Mouse (Mus musculus): ENCODE results near the gene Elfn2. TPM values are rescaled to one million over a fixed set of nuclear protein-coding genes. Genes with fewer than 3 reads are reported as not detected.

Elfn2 gene
- polyA plus RNA-seq, 1 experiment from 2014 or later, result 0.06 TPM

GRCm38 (mm10) chr15:78699513-78699912 lies 19.1 kb downstream of the Elfn2 start:
- WGBS, result 58% methylated on average over 3 of the region's 3 CpGs
- Histone ChIP-seq H3K9me3 (ENCODE audit: control insufficient read depth, low read length) (no peaks in the 10 kb centered on the region), H3K4me2 (replicated peaks; ENCODE audit: low read depth) (no peak overlapping the region)

GRCm38 (mm10) chr15:78698491-78699135 lies 20.0 kb downstream of the Elfn2 start:
- Histone ChIP-seq H3K4me2 (replicated peaks; ENCODE audit: low read depth) (no peak overlapping the region), H3K9ac (ENCODE audit: low read length) (no peak overlapping the region), H3K27me3 (ENCODE audit: control insufficient read depth, insufficient read depth, low read length) (no peaks in the 10 kb centered on the region), H3K9me3 (ENCODE audit: control insufficient read depth, low read length) (no peaks in the 10 kb centered on the region), H3K36me3 (ENCODE audit: control insufficient read depth, insufficient read depth, low read length) (no peaks in the 10 kb centered on the region), H3K4me3 (ENCODE audit: low read depth, low read length) (no peak overlapping the region), H3K4me1 (replicated peaks; ENCODE audit: control insufficient read depth, insufficient read depth) (no peaks in the 10 kb centered on the region), H3K27ac (replicated peaks) (no peak overlapping the region)
- no peak for TF ChIP-seq EP300 (optimal IDR thresholded peaks at IDR 0.05)
- TF ChIP-seq CTCF (IDR thresholded peaks at IDR 0.05; ENCODE audit: low read depth), result no peak
- DNase-seq (ENCODE audit: low spot score) (no peak), ATAC-seq (ENCODE audit: low FRiP score, low TSS enrichment) (no peak)
- 76% methylated on average over 13 of the region's 13 CpGs for WGBS

More at GRCm38 (mm10) chr15:78699513-78699912, 19.1 kb downstream of the Elfn2 start:
- Histone ChIP-seq H3K36me3 (ENCODE audit: control insufficient read depth, insufficient read depth, low read length) (no peaks in the 10 kb centered on the region), H3K4me3 (ENCODE audit: low read depth, low read length) (no peak overlapping the region), H3K27ac (replicated peaks) (no peak overlapping the region), H3K4me1 (replicated peaks; ENCODE audit: control insufficient read depth, insufficient read depth) (no peaks in the 10 kb centered on the region), H3K27me3 (ENCODE audit: control insufficient read depth, insufficient read depth, low read length) (no peaks in the 10 kb centered on the region), H3K9ac (ENCODE audit: low read length) (no peak overlapping the region)
- ATAC-seq (ENCODE audit: low FRiP score, low TSS enrichment), result no peak
- no peak for TF ChIP-seq CTCF (IDR thresholded peaks at IDR 0.05; ENCODE audit: low read depth)
- DNase-seq (ENCODE audit: low spot score), result no peak

DNA sequence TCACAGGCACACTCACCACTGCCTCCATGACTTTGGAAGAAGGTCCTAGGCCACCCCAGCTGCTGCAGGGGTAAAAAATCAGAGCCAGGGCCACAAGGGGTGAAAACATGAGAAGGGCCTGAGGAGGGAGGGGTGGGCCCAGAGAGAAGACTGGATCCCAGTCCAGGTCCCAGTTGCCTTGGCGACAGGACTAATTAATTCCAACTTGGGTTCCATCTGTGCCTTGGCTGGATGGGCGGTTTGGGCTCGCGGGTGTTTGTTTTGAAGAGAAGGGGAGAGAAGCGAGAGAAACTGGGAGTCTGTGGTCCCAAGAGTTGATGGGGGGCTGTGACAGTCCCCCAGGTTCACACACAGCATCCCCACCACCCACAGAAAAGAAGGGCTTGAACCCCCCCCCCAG lies 20.5 kb downstream of the Elfn2 start:
- no peaks in the 10 kb centered on the region for H3K36me3 ChIP-seq (ENCODE audit: control insufficient read depth, insufficient read depth, low read length)
- H3K4me3 ChIP-seq (ENCODE audit: low read depth, low read length), result no peak overlapping the region
- H3K27ac ChIP-seq (replicated peaks), result no peak overlapping the region
- H3K4me1 ChIP-seq (replicated peaks; ENCODE audit: control insufficient read depth, insufficient read depth), result no peaks in the 10 kb centered on the region
- DNase-seq (ENCODE audit: low spot score) (no peak), ATAC-seq (ENCODE audit: low FRiP score, low TSS enrichment) (no peak)
- 56% methylated on average over 5 of the region's 5 CpGs for WGBS
- TF ChIP-seq CTCF (IDR thresholded peaks at IDR 0.05; ENCODE audit: low read depth), result no peak
- no peak for TF ChIP-seq EP300 (optimal IDR thresholded peaks at IDR 0.05)
- H3K4me2 ChIP-seq (replicated peaks; ENCODE audit: low read depth), result no peak overlapping the region
- H3K27me3 ChIP-seq (ENCODE audit: control insufficient read depth, insufficient read depth, low read length), result no peaks in the 10 kb centered on the region
- no peaks in the 10 kb centered on the region for H3K9me3 ChIP-seq (ENCODE audit: control insufficient read depth, low read length)
- no peak overlapping the region for H3K9ac ChIP-seq (ENCODE audit: low read length)

GRCm38 (mm10) chr15:78695745-78696144 lies 22.8 kb downstream of the Elfn2 start:
- Histone ChIP-seq H3K4me1 (replicated peaks; ENCODE audit: control insufficient read depth, insufficient read depth) (no peaks in the 10 kb centered on the region), H3K27me3 (ENCODE audit: control insufficient read depth, insufficient read depth, low read length) (no peaks in the 10 kb centered on the region), H3K4me2 (replicated peaks; ENCODE audit: low read depth) (no peak overlapping the region), H3K9me3 (ENCODE audit: control insufficient read depth, low read length) (no peaks in the 10 kb centered on the region), H3K4me3 (ENCODE audit: low read depth, low read length) (no peak overlapping the region), H3K9ac (ENCODE audit: low read length) (no peak overlapping the region), H3K27ac (replicated peaks) (no peak overlapping the region), H3K36me3 (ENCODE audit: control insufficient read depth, insufficient read depth, low read length) (no peaks in the 10 kb centered on the region)
- ATAC-seq (ENCODE audit: low FRiP score, low TSS enrichment) (no peak), DNase-seq (ENCODE audit: low spot score) (no peak)
- TF ChIP-seq EP300 (optimal IDR thresholded peaks at IDR 0.05) (no peak), CTCF (IDR thresholded peaks at IDR 0.05; ENCODE audit: low read depth) (no peak)
- WGBS, result 23% methylated on average over 5 of the region's 5 CpGs

DNA sequence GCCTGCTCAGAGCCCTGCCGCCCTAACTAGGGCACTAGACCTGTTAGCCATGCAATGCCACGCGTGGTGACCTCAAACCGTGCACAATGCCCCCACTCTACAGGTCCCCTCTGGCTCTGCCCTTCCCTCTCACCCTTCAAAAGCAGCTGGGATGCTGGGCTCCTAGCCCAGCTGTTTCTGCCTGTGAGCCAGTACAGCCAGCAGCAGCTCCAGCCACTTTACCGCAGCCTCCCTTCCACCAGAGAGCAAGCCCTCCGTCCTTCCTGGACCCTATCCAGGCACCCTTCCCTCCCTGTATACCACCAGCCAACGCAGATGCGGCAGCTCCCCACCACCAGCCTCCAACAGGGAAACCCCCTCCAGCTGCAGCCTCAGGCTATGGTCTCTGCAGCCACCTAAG lies 26.1 kb downstream of the Elfn2 start:
- WGBS, result 42% methylated on average over 8 of the region's 8 CpGs
- TF ChIP-seq EP300 (optimal IDR thresholded peaks at IDR 0.05), result no peak
- TF ChIP-seq CTCF (IDR thresholded peaks at IDR 0.05; ENCODE audit: low read depth), result no peak
- Histone ChIP-seq H3K4me1 (replicated peaks; ENCODE audit: control insufficient read depth, insufficient read depth) (no peaks in the 10 kb centered on the region), H3K27me3 (ENCODE audit: control insufficient read depth, insufficient read depth, low read length) (no peaks in the 10 kb centered on the region), H3K36me3 (ENCODE audit: control insufficient read depth, insufficient read depth, low read length) (no peaks in the 10 kb centered on the region), H3K4me2 (replicated peaks; ENCODE audit: low read depth) (no peak overlapping the region), H3K27ac (replicated peaks) (no peak overlapping the region), H3K9ac (ENCODE audit: low read length) (no peak overlapping the region), H3K4me3 (ENCODE audit: low read depth, low read length) (no peak overlapping the region), H3K9me3 (ENCODE audit: control insufficient read depth, low read length) (no peaks in the 10 kb centered on the region)
- DNase-seq (ENCODE audit: low spot score), result no peak
- no peak for ATAC-seq (ENCODE audit: low FRiP score, low TSS enrichment)

GRCm38 (mm10) chr15:78690716-78691115 lies 27.9 kb downstream of the Elfn2 start:
- DNase-seq (ENCODE audit: low spot score) (no peak), ATAC-seq (ENCODE audit: low FRiP score, low TSS enrichment) (no peak)
- Histone ChIP-seq H3K36me3 (ENCODE audit: control insufficient read depth, insufficient read depth, low read length) (no peaks in the 10 kb centered on the region), H3K4me1 (replicated peaks; ENCODE audit: control insufficient read depth, insufficient read depth) (no peaks in the 10 kb centered on the region), H3K4me2 (replicated peaks; ENCODE audit: low read depth) (no peak overlapping the region), H3K27me3 (ENCODE audit: control insufficient read depth, insufficient read depth, low read length) (no peaks in the 10 kb centered on the region), H3K27ac (replicated peaks) (no peak overlapping the region), H3K4me3 (ENCODE audit: low read depth, low read length) (no peak overlapping the region), H3K9me3 (ENCODE audit: control insufficient read depth, low read length) (no peaks in the 10 kb centered on the region), H3K9ac (ENCODE audit: low read length) (no peak overlapping the region)
- TF ChIP-seq CTCF (IDR thresholded peaks at IDR 0.05; ENCODE audit: low read depth) (no peak), EP300 (optimal IDR thresholded peaks at IDR 0.05) (no peak)
- WGBS, result 77% methylated on average over 2 of the region's 2 CpGs
